Mouse (Mus musculus) granulocyte monocyte progenitor cell, adult 5-6 weeks (primary cell): ENCODE results near the gene Amdhd2. TPM values are rescaled to one million over a fixed set of nuclear protein-coding genes. Genes with fewer than 3 reads are reported as not detected.

Experiments used
- ATAC-seq: replicated peaks from 2 replicates; pipeline ENCODE4 v1.8.0; 2016; ENCODE audit warnings: mild to moderate bottlenecking, moderate TSS enrichment, inconsistent platforms; ENCODE audit not compliant: poor library complexity, severe bottlenecking
- total RNA-seq, 2 experiments: library from RNA; stranded (forward) in 1 of 2; stranded (reverse) in 1 of 2; fragments of 200-712, 200-1000 nt in 1 of 2; fragments of >200 nt in 1 of 2; fragmentation: Nextera tagmentation in 1 of 2; gene quantifications; 2 replicates each; pipeline ENCODE4 v1.2.3; 2014 to 2017

Amdhd2 gene
- total RNA-seq, 2 experiments from 2014 or later = 60.4 to 66.4 TPM

DNA sequence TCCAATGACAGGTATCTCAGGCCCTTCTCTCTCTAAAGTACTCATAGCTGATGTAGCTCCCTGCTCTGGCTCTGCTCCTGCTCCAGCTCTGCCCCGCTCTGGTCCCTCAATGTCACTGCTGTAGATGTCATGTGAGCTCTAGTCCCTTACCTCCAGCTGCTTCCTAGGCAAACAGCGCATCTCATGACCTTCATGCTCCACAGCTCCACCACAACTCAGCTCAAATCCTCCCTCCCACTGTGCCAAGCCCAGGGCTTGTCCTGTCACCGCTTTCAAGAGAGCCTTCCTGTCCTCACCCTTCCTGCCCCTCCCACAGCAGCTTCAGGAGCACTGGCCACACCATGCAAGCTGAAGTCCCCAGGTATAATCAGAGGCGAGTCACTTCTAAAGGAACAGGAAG lies 36.2 kb upstream of the Amdhd2 start:
- 0 out of 2 replicates have a peak, but pooled peaks have one; percentile 4 for ATAC-seq

DNA sequence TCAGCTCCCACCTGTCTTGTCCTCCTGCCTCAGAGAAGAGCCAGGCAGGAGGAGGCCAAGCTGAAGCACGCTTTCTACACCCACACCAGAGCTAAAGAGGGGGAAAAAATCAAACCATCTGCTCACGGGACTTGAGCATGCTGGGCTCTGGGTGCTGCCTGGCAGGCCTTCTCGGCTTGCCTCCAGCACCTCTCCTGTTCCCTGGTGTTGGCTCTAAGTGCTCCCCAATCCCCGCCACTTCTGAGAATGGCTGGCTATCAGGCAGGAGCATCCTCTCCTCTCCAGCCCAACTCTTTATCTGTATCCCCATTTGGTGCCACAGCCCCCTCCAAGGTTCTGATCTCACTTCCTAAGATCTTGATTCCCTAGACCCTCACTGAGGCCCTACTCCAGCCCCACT lies 35.7 kb upstream of the Amdhd2 start:
- peak; percentile 25; the same call in 1 of the 2 replicates for ATAC-seq

DNA sequence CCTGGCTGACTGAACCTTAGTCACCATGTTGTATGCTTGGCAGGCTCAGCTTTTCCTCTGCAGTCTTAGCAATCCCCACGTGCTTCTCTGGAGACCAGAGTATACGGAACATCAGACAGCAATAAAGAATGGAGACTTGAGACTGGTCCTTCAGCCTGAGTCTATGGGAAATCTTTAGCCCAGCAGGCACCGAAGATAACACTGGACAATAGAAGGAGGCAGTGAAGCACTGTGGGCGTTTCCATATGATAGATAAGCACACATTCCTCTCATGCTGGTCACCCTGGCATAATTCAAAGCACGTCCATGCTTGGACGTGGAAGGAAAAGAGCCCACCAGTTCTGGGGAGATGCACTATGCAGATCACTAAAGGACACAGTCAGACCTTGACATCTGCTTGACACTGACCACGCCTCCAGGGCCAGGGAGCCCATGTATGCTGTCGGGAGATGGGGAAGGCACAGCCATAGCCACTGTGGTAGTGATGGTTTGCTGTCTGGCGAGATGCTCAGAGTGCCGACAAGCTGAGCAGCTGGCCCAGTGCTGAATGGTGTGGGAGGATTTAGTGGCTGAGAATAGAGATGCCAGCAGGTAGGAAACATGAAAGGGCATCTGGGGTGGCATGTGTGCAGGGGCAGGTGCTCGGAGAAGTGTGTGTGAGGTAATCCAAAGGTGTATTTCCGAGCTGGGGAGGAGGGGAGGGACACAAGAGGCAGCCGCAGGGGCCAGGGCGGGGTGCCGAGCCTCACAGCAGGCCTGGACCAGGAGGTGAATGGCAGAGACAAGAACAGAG lies 33.7 kb upstream of the Amdhd2 start:
- ATAC-seq = no peak

DNA sequence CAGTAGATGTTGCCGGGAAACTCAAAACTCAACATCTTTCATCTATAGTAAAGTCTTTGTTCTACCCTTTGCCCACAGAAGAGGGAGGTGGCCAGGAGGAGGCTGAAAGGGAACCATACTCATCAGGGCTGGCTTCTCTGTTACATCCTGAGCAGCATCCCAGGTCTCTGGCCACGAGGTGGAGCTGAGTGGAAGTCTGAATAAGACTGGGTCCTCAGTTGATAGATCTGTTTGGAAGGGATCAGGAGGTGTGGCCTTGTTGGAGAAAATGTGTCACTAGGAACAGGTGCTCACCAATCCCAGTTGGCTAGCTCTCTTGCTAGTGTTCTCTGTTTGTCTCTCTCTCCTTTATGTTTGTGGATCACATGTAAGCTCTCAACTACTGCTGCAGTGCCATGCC lies 31.8 kb upstream of the Amdhd2 start:
- no peak for ATAC-seq

DNA sequence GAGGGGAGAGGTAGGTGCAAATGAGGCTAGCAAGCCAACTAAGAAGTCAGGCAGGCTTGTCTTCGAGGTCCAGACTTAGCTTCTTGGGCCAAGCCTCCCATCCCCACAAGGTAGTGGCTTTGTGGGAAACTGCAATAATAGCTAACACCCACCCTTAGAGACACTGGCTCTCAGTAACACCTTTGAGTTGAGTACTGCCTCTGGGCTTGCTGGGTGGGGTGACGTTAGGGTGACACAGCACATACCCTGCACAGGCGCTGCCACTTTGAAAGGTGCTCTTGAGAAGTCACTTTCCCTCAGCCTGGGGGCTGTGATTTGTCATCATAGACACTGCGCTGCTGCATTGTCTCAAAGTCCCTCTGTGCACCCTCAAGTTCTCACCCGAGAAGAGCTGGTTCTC lies 30.2 kb upstream of the Amdhd2 start:
- ATAC-seq = no peak

DNA sequence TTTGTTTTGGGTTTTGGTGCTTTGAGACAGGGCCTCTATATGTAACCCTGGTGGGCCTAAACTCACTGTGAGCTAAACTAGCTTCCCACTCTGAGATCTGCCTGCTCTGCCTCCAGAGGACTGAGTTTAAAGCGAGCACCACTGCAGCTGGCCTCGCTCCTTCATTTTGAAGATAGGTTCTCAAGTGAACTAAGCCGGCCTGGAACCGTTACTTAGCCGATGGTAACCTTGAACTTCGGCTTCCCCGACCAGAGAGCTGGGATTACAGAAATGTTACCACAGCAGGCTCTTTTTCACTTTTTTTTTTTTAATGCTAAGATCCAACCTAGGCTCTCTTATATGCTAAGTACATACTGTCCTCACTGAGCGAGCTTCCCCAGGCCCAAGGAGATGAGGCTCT lies 29.7 kb upstream of the Amdhd2 start:
- ATAC-seq = 0 out of 2 replicates have a peak, but pooled peaks have one; percentile 17

DNA sequence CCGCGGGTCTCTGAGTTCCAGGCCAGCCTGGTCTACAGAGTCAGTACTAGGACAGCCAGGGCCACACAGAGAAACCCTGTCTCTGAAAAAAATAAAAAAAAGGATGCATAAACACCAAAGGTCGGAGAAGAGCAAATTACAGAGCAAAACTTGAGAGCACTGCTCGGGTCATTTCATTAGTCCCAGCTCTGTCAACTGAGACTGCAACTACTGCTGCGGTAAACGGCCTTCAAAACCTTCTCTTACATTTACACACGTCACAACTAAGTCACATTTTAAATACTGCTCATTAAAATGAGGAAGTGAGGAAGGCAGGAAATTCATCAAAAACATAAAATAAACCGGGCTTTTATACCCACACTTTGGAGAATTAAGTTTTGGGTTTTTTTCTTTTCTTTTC lies 29.3 kb upstream of the Amdhd2 start:
- ATAC-seq = peak; percentile 61

DNA sequence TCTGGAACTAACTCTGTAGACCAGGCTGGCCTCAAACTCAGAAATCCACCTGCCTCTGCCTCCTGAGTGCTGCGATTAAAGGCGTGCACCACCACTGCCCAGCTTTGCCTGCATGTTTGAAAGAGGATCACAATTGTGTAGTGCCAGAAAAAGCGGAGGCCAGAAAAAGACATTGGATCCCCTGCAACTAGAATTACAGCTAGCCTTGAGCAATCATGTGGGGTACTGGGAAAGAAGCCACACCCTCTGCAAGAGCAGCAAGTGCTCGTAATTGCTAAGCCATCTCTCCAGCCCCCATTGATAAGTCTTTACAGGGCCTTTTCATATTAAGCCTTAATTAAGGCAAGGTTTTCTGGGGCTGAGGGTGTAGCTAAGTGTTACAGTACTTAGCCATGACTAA lies 27.9 kb upstream of the Amdhd2 start:
- peak; percentile 60 for ATAC-seq

DNA sequence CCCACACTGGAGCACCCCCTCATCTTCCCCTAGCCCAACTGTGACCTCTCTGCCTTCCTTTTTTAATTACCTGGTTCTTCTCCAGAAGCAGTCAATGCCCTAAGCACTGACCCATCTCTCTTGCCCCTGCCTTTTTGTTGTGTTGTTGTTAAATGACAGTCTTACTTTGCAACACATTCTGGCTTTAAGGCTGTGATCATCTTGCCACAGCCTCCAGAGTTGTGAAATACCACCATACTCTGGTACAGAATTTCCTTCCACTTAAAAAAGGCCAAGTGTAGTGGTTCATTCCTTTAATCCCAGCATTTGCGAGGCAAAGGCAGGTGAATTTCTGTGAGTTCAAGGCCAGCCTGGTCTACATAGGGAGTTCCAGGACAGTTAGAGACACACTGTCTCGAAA lies 27.4 kb upstream of the Amdhd2 start:
- ATAC-seq = peak; percentile 57

DNA sequence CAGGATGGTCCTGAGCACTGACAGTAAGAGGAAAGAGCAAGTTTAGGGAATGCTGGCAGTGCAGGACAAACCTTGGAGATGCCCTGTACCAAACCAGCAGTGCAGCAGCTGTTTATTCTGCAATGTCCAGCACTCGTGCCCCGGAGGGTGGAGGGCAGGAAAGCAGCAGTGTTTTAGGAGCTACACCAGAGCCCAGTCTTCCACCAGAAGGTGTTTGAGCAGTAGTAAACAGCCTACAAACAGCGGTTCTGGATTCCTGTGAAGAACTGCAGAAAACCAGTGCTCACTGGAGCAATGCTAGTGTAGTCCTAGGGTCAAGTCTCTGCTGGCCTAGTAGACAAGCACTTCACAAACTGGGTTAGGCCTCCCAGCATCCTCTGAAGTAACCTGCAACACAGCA lies 10.7 kb upstream of the Amdhd2 start:
- ATAC-seq = no peak

DNA sequence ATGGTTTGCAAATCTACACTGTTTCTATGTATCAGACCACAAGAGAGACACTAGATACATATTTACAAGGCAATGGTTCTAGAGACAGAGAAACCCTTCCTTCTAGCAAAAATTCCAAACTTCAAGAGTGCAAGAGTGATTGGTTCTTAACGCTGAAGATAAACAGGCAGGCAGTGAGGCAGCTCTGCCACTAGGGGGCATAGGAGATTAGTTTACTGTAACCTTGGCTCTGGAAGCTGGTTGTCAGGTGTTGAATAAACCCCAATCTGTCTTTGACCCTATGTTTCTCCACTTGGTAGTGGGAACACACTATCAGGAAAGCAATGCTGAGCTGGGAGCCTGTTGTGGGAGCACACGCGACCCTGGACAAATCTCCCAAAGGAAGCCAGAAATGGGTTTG lies 9.9 kb upstream of the Amdhd2 start:
- ATAC-seq = no peak

DNA sequence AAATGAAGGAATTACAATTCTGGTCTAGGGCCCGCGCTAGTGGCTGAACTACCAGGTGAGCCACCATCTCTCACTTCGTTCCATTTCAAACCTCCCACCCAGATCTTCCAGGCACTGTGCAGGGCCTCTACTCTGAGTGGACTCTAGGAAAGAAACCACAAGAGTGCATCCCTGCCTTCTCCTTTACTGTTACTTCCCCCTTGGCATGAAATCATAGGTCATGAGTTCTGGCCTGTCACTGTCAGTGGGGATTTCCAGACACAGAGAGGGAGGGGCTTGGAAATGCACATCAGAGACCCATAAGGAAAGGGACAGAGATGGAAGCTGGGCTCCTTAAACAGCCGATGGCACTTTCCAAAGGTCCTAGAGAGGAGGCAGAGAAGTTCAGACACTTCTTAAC lies 8.2 kb upstream of the Amdhd2 start:
- ATAC-seq = peak; percentile 31

DNA sequence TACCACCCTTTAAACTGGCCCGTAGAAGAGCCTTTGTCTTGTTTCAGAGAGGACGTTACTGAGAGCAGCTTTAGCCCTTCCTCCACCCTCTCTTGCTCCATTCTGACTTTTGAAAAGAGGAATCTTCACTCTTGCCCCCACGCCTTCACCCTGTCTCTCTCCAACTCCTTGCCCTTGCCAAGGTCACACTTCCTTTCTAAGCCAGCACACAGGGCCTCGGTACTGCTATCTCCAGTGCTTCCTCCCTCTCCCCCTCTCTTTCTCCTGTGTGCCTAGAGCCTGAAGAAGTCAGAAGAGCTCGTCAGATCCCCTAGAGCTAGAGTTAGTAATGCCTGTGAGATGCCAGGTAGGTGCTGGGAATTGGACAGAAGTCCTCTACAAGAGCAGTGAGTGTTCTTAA lies 7.2 kb upstream of the Amdhd2 start:
- peak; percentile 37 for ATAC-seq

DNA sequence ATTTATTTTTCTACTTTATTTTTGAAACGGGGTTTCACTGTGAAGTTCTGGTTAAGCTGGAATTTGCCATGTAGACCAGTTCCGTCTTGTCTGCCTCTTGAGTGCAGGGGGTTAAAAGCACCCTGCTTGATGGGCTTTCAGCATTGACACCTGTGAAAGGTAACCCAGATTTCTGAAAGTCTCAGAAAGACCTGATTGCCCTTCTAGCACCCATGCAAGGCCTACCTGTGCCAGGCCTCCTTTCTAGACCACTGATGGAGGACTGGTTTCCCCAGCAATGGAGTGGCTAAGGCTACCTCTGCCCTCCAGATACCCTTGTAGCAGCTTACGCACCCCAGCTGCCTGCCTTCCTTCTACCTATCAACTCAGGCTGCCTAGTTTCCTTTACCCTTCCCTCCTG lies 6.6 kb upstream of the Amdhd2 start:
- no peak for ATAC-seq

DNA sequence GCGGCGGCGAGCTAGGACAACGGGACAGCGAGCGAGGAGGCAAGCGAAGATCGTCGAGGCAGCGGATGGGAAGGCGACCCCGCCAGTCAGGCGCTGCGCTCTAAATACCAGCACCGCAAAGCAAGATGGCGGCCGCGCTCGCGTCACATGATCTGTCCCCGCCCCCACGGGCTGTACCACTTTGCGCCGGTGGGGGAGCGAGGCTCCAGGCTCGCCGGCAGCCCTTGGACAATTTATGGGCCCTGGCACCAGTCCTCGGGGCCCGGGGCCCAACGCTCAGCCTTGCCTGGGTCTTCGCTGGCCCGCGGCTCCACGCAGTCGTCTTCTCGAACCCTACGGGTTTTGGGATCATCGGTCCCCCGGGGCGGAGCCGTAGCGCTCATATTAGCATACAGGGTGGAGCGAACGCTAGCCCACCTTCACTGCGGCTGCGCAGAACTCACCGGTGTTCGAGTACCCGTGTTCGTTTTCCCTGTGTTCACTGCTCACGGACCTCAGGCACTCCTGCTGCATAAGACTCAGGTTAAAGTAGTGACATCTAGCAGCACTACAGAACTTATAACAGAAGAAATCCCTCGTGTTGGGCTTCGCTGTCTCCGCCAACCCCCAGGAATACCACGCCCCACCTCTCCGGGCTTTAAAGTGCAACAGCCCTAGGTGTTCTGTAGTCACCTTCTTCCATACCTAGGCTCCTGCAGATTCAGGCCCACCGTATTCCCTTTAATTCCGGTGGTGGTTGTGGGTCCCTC lies 5.9 kb upstream of the Amdhd2 start, which contains the start of gene Atp6v0c:
Gene Atp6v0c (minus strand): TSS at position 386 of the 749 bp plus-strand sequence.
- peak; percentile 28 for ATAC-seq

DNA sequence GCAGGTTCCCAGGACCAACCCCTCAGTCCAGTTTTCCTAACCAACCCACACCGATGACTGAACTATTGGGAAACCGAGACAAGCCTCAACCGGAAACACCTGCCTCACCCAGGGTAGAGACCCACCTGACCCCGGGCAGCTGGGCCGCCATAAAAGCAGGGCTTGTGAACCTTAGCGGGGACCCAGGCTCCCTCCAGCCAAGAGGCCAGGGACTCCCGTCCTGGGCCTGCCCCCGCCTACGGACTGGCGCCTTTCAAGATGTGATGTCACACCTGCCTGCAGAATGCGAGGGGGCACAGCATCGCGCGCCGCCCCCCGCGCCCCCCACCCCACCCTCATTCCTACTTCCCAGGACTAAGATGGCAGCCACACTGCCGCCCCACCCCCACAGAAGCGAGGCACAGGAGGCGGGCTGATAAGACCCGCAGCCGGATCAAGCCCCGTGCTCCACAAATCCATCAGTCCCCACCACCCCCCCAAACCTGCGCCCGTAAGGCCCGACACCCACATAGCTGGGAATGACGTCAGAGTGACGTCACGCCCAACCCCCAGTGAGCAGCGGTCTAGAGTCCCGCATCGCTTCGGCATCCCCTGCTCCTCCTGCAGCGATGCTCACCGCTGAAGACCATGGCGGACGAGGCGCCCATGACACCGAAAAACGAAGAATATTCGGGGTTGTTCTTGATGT lies 5.2 kb upstream of the Amdhd2 start:
- ATAC-seq = peak; percentile 15

DNA sequence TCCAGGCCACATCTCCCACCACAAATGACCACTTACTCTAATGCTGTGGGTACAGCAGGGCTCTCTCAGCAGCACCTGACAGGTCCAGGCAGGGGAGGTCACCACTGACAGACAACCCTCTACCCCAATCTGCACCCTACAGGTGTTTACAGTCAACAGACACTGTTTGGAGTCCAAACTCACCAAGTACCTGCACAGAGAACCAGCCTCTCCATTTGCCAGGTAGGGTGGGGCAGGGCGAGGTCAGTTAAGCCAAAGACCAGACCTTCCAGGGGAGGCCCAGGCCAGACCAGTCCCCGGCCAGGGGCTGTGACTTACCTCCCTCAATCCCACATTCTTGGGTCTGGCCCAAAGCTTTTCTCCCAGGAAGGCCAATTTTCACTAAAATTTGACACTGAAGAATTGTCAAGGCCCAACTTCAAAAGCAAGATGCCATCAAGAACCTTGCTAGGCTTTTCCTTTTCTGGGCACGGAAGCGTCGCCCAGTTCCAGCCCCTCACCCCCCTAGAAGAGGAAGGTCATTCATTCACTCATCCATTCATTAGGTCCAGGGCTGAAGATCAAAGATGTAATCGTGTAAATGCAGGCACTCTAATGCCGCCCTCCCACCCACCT lies 4.4 kb upstream of the Amdhd2 start:
- ATAC-seq = no peak

DNA sequence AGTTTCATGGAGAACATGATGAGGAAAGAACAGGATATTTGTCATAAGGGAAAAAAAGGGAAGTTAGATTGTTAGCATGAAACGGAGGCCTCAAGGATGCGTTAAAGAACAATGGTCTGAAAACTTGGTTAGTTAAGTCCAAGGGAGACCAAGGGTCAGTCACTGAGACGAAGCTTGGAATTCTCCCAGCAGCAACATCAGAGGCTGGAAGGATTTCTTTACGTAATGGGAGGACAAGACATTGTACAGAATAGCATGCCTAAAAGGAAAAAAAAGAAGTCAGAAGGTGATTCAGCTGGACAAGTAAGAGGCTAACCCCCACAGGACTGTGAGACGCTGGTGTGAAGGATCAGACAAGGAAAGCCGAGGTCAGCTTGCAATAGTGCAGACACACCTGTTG lies 3.6 kb upstream of the Amdhd2 start:
- ATAC-seq = 0 out of 2 replicates have a peak, but pooled peaks have one; percentile 1

DNA sequence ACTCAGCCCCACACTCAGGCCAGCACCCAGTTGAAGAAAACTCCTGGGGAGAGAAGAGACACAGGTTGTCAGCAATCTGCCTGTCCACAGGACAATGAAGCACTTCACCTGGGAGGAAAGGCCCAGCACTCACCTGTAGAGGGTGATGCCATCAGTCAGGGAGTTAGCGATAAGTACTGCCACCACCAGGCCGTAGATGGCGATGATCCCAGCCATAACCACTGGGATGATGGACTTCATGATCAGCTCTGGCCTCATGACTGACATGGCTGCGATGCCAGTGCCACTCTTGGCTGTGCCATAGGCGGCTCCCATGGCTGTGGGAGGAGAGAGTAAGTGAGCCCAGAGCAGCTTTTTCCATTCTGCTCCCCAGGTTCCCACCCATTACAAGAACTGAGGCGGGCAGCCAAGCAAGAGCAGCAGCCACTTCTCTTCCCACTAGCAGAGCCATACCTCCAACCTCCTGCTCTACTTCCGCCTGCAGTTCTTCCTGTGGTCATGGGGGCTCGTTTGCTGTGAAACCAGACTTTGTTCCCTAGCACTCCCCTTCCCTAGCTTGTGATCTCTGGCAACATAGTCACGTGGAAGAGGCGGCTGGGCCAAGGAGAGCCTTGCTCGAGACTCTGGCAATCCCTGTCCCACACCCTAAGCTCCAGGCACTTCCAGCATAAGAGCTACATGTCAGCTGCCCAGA lies 1.1 kb upstream of the Amdhd2 start:
- peak; percentile 10 for ATAC-seq

DNA sequence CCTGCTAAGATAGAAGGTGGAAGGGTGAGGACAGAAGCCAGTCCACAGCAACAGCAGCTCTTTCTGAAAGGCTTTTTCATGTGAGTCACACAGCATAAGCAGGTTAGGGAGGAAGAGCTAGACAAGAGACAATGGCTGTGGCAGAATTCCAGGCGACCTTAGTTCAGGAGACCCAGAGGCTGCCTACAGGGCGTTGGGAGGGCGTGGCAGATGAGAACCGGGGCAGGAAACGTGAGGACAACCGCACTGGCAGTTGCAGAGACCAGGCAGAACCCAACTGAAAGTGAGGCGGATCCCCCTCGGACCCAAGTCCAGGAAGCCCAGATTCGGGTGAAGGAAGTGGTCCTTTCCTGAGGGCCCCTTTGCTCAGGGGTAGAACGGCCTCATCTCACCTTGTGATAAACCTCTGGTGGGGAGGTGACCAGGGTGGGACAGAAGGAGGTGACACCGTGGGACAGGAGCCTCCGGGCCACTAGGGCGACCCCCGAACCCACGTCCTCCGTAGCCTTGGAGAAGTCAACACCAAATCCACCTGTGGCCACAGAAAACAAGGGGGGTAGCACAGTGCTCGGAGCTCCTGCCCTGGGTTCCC lies 886 bp downstream of the Amdhd2 start:
- peak; percentile 38 for ATAC-seq
